Mouse (Mus musculus) embryonic fibroblast, embryonic 13.5 days (primary cell): ENCODE measurements around the gene Oaz3.

ENCODE experiments used
- CTCF ChIP-seq: IDR thresholded peaks from 2 replicates; pipeline ENCODE4 v1.5.1; 2011; ENCODE audit warnings: mild to moderate bottlenecking, control low read depth, low read length, moderate library complexity, borderline replicate concordance; ENCODE audit not compliant: insufficient read depth
- POLR2A ChIP-seq: IDR thresholded peaks from 2 replicates; pipeline ENCODE4 v1.6.1; 2011; ENCODE audit warnings: low read depth, mild to moderate bottlenecking, control low read depth, low read length, moderate library complexity

GRCm38 (mm10) chr3:94383476-94383875 is 60.2 kb downstream of the Oaz3 start:
- TF ChIP-seq CTCF, result no peak
- TF ChIP-seq POLR2A, result no peak
